Mouse (Mus musculus) limb, embryonic 14.5 days (tissue): ENCODE measurements around the gene Prkcq. TPM values are rescaled to one million over a fixed set of nuclear protein-coding genes. Genes with fewer than 3 reads are reported as not detected.

Experiments
- ATAC-seq: fragments of 200-750 bp; cut with Nextera tagmentation; 2 replicates; pipeline ENCODE4 v1.8.0; 2017; ENCODE audit warnings: low read depth, moderate number of reproducible peaks, moderate TSS enrichment; ENCODE audit not compliant: low FRiP score
- DNase-seq: peaks from one replicate; pipeline ENCODE4 v3.0.0-alpha.2; 2015; ENCODE audit warnings: low spot score
- H3K27ac ChIP-seq: fragments of 300-500 bp; sonication (generic); replicated peaks from 2 replicates; pipeline ENCODE4 v1.5.1; 2014; ENCODE audit warnings: low read depth, mild to moderate bottlenecking, low read length, moderate library complexity, mixed read lengths
- H3K27me3 ChIP-seq: fragments of 300-500 bp; sonication (generic); 2 replicates; pipeline ENCODE4 v1.6.1; 2014; ENCODE audit warnings: low read length, mixed read lengths; ENCODE audit not compliant: control insufficient read depth, insufficient read depth
- H3K36me3 ChIP-seq: fragments of 300-500 bp; sonication (generic); 2 replicates; pipeline ENCODE4 v1.6.1; 2014; ENCODE audit warnings: mild to moderate bottlenecking, low read length, moderate library complexity, mixed read lengths; ENCODE audit not compliant: control insufficient read depth, insufficient read depth
- H3K4me1 ChIP-seq: fragments of 300-500 bp; sonication (generic); 2 replicates; pipeline ENCODE4 v1.6.1; 2014; ENCODE audit warnings: antibody characterized with exemption, low read length, mixed read lengths; ENCODE audit not compliant: control insufficient read depth, insufficient read depth
- H3K4me2 ChIP-seq: fragments of 300-500 bp; sonication (generic); replicated peaks from 2 replicates; pipeline ENCODE4 v1.6.1; 2014; ENCODE audit warnings: low read depth, mild to moderate bottlenecking, low read length, moderate library complexity; ENCODE audit not compliant: severe bottlenecking
- H3K4me3 ChIP-seq: fragments of 300-500 bp; sonication (generic); replicated peaks from 2 replicates; pipeline ENCODE4 v1.5.1; 2014; ENCODE audit warnings: low read length
- H3K9ac ChIP-seq: fragments of 300-500 bp; sonication (generic); 2 replicates; pipeline ENCODE4 v1.6.1; 2014; ENCODE audit warnings: mild to moderate bottlenecking, low read depth, low read length, moderate library complexity; ENCODE audit not compliant: severe bottlenecking
- H3K9me3 ChIP-seq: fragments of 300-500 bp; sonication (generic); 2 replicates; pipeline ENCODE4 v1.6.1; 2016; ENCODE audit warnings: low read length; ENCODE audit not compliant: control insufficient read depth
- POLR2A ChIP-seq: fragments of 200-500 bp; IDR thresholded peaks from 2 replicates; pipeline ENCODE4 v1.8.0; 2012; ENCODE audit warnings: inconsistent platforms, mild to moderate bottlenecking, moderate library complexity, borderline replicate concordance; ENCODE audit not compliant: insufficient read depth, insufficient read length; ENCODE audit errors: extremely low read depth
- WGBS: fragments of 180-500 bp; shearing (Covaris S2); extraction: QIAGEN DNeasy Blood & Tissue Kit; methylation state at CpG from one replicate; pipeline ENCODE4 v1.1.7; 2014; 5-methylcytosine and 5-hydroxymethylcytosine counted together
- polyA plus RNA-seq, 2 experiments: library from polyadenylated mRNA; depleted of rRNA in 1 of 2; stranded (reverse) in 1 of 2; unstranded in 1 of 2; fragments of >200 nt; fragmentation: Nextera tagmentation in 1 of 2; extraction: Ambion mirVana in 1 of 2; gene quantifications; 2 replicates each; pipeline versions ENCODE4 v1.2.1 to v1.2.3; 2012 to 2014

Gene Prkcq
- polyA plus RNA-seq, 2 experiments: 2.5 to 3.6 TPM

- no peak overlapping the region for H3K4me2 ChIP-seq
- H3K4me3 ChIP-seq: no peak overlapping the region
- no peaks in the 10 kb centered on the region for H3K36me3 ChIP-seq
- H3K4me1 ChIP-seq: no peaks in the 10 kb centered on the region
- TF ChIP-seq POLR2A: no peak
- ATAC-seq (no peak), DNase-seq (no peak)
- H3K27ac ChIP-seq: no peak overlapping the region
- peaks cover 10% of the 10 kb centered on the region; the same call in 1 of the 2 replicates for H3K27me3 ChIP-seq
- H3K9me3 ChIP-seq: no peaks in the 10 kb centered on the region
- H3K9ac ChIP-seq: no peak overlapping the region
- 47% methylated on average over 4 of the region's 4 CpGs for WGBS
These were observed 1.6 kb downstream of the Prkcq start for GRCm38 (mm10) chr2:11173521-11173920.

GRCm38 (mm10) chr2:11174101-11174500 is 2.2 kb downstream of the Prkcq start:
- H3K9ac ChIP-seq: no peak overlapping the region

GRCm38 (mm10) chr2:11177880-11178279 is 6.0 kb downstream of the Prkcq start:
- no peak overlapping the region for H3K9ac ChIP-seq

More at GRCm38 (mm10) chr2:11174101-11174500, 2.2 kb downstream of the Prkcq start:
- Histone ChIP-seq H3K9me3 (no peaks in the 10 kb centered on the region), H3K27me3 (peaks cover 10% of the 10 kb centered on the region; the same call in 1 of the 2 replicates), H3K36me3 (no peaks in the 10 kb centered on the region), H3K4me3 (no peak overlapping the region), H3K27ac (no peak overlapping the region), H3K4me1 (no peaks in the 10 kb centered on the region), H3K4me2 (no peak overlapping the region)
- DNase-seq (no peak), ATAC-seq (no peak)
- TF ChIP-seq POLR2A: no peak
- WGBS: 75% methylated on average over 4 of the region's 4 CpGs

GRCm38 (mm10) chr2:11181510-11181909 is 9.6 kb downstream of the Prkcq start:
- no peaks in the 10 kb centered on the region for H3K27me3 ChIP-seq
- no peaks in the 10 kb centered on the region for H3K4me1 ChIP-seq
- H3K4me3 ChIP-seq: no peak overlapping the region
- ATAC-seq (no peak), DNase-seq (no peak)
- H3K27ac ChIP-seq: no peak overlapping the region
- no peak overlapping the region for H3K4me2 ChIP-seq
- H3K36me3 ChIP-seq: no peaks in the 10 kb centered on the region
- H3K9ac ChIP-seq: no peak overlapping the region
- 68% methylated on average over 4 of the region's 4 CpGs for WGBS
- no peak for TF ChIP-seq POLR2A
- no peaks in the 10 kb centered on the region for H3K9me3 ChIP-seq

More at GRCm38 (mm10) chr2:11177880-11178279, 6.0 kb downstream of the Prkcq start:
- no peak for TF ChIP-seq POLR2A
- Histone ChIP-seq H3K9me3 (no peaks in the 10 kb centered on the region), H3K36me3 (no peaks in the 10 kb centered on the region), H3K4me1 (no peaks in the 10 kb centered on the region), H3K27ac (no peak overlapping the region), H3K27me3 (peaks cover 7% of the 10 kb centered on the region; the same call in 1 of the 2 replicates), H3K4me2 (no peak overlapping the region), H3K4me3 (no peak overlapping the region)
- ATAC-seq (no peak), DNase-seq (no peak)
- WGBS: 95% methylated on average over 12 of the region's 12 CpGs

- Histone ChIP-seq H3K4me3 (no peak overlapping the region), H3K27me3 (no peaks in the 10 kb centered on the region), H3K9ac (no peak overlapping the region), H3K4me1 (no peaks in the 10 kb centered on the region), H3K36me3 (no peaks in the 10 kb centered on the region), H3K9me3 (no peaks in the 10 kb centered on the region), H3K27ac (no peak overlapping the region), H3K4me2 (no peak overlapping the region)
- TF ChIP-seq POLR2A: no peak
- DNase-seq: no peak
- no peak for ATAC-seq
- 87% methylated on average over 7 of the region's 7 CpGs for WGBS
These were observed 10.2 kb downstream of the Prkcq start for GRCm38 (mm10) chr2:11182096-11182495.

GRCm38 (mm10) chr2:11183991-11184390 is 12.1 kb downstream of the Prkcq start:
- Histone ChIP-seq H3K4me1 (no peaks in the 10 kb centered on the region), H3K4me3 (no peak overlapping the region), H3K9me3 (no peaks in the 10 kb centered on the region), H3K9ac (no peak overlapping the region), H3K36me3 (no peaks in the 10 kb centered on the region), H3K27ac (no peak overlapping the region), H3K4me2 (no peak overlapping the region), H3K27me3 (no peaks in the 10 kb centered on the region)
- ATAC-seq (no peak), DNase-seq (peak; percentile 12)
- no peak for TF ChIP-seq POLR2A
- WGBS: 80% methylated on average over 5 of the region's 5 CpGs
